Mouse (Mus musculus): ENCODE measurements around the gene Ube2g2. TPM values are rescaled to one million over a fixed set of nuclear protein-coding genes. Genes with fewer than 3 reads are reported as not detected.

The Ube2g2 gene
- polyA plus RNA-seq, 1 experiment from 2014 or later, result 52.3 TPM

GRCm38 (mm10) chr10:77626036-77626435 lies 4.0 kb downstream of the Ube2g2 start:
- WGBS, result 86% methylated on average over 7 of the region's 7 CpGs
- Histone ChIP-seq H3K36me3 (ENCODE audit: control insufficient read depth, insufficient read depth, low read length) (peaks cover under 1% of the 10 kb centered on the region), H3K9me3 (ENCODE audit: control insufficient read depth, low read length) (no peaks in the 10 kb centered on the region), H3K9ac (ENCODE audit: low read length) (no peak overlapping the region), H3K27me3 (ENCODE audit: control insufficient read depth, insufficient read depth, low read length) (no peaks in the 10 kb centered on the region), H3K4me2 (ENCODE audit: low read depth, severe bottlenecking) (no peak overlapping the region), H3K4me3 (ENCODE audit: low read depth, low read length) (no peak overlapping the region), H3K4me1 (ENCODE audit: control insufficient read depth, insufficient read depth, low read length) (no peaks in the 10 kb centered on the region; the same call in 1 of the 2 replicates), H3K27ac (replicated peaks; ENCODE audit: low read depth, low read length) (no peak overlapping the region)
- DNase-seq (ENCODE audit: low spot score), result no peak
- no peak for ATAC-seq (ENCODE audit: insufficient number of reproducible peaks, low FRiP score, low TSS enrichment, low read depth)

- WGBS, result 87% methylated on average over 7 of the region's 7 CpGs
- Histone ChIP-seq H3K36me3 (ENCODE audit: control insufficient read depth, insufficient read depth, low read length) (peaks cover 4% of the 10 kb centered on the region), H3K9me3 (ENCODE audit: control insufficient read depth, low read length) (no peaks in the 10 kb centered on the region), H3K4me3 (ENCODE audit: low read depth, low read length) (no peak overlapping the region), H3K4me1 (ENCODE audit: control insufficient read depth, insufficient read depth, low read length) (no peaks in the 10 kb centered on the region; the same call in 1 of the 2 replicates), H3K27me3 (ENCODE audit: control insufficient read depth, insufficient read depth, low read length) (no peaks in the 10 kb centered on the region), H3K9ac (ENCODE audit: low read length) (no peak overlapping the region), H3K27ac (replicated peaks; ENCODE audit: low read depth, low read length) (no peak overlapping the region), H3K4me2 (ENCODE audit: low read depth, severe bottlenecking) (no peak overlapping the region)
- no peak for DNase-seq (ENCODE audit: low spot score)
- ATAC-seq (ENCODE audit: insufficient number of reproducible peaks, low FRiP score, low TSS enrichment, low read depth), result no peak
Measured at GRCm38 (mm10) chr10:77626591-77626990, 4.5 kb downstream of the Ube2g2 start.

- H3K9me3 ChIP-seq (ENCODE audit: control insufficient read depth, low read length), result no peaks in the 10 kb centered on the region
- no peaks in the 10 kb centered on the region; the same call in 1 of the 2 replicates for H3K4me1 ChIP-seq (ENCODE audit: control insufficient read depth, insufficient read depth, low read length)
- ATAC-seq (ENCODE audit: insufficient number of reproducible peaks, low FRiP score, low TSS enrichment, low read depth) (peak; percentile 65; the same call in 1 of the 2 replicates), DNase-seq (ENCODE audit: low spot score) (peak; percentile 91)
- no peak overlapping the region for H3K9ac ChIP-seq (ENCODE audit: low read length)
- 50% methylated on average over 2 of the region's 2 CpGs for WGBS
- H3K27me3 ChIP-seq (ENCODE audit: control insufficient read depth, insufficient read depth, low read length), result no peaks in the 10 kb centered on the region
- H3K36me3 ChIP-seq (ENCODE audit: control insufficient read depth, insufficient read depth, low read length), result peaks cover 10% of the 10 kb centered on the region
- no peak overlapping the region for H3K4me2 ChIP-seq (ENCODE audit: low read depth, severe bottlenecking)
- no peak overlapping the region for H3K4me3 ChIP-seq (ENCODE audit: low read depth, low read length)
- no peak overlapping the region for H3K27ac ChIP-seq (replicated peaks; ENCODE audit: low read depth, low read length)
Measured at GRCm38 (mm10) chr10:77627497-77627896, 5.4 kb downstream of the Ube2g2 start.

GRCm38 (mm10) chr10:77629163-77629562 lies 7.1 kb downstream of the Ube2g2 start:
- H3K9ac ChIP-seq (ENCODE audit: low read length), result no peak overlapping the region
- no peak overlapping the region for H3K4me3 ChIP-seq (ENCODE audit: low read depth, low read length)
- 88% methylated on average over 3 of the region's 3 CpGs for WGBS
- no peaks in the 10 kb centered on the region for H3K27me3 ChIP-seq (ENCODE audit: control insufficient read depth, insufficient read depth, low read length)
- DNase-seq (ENCODE audit: low spot score) (no peak), ATAC-seq (ENCODE audit: insufficient number of reproducible peaks, low FRiP score, low TSS enrichment, low read depth) (no peak)
- H3K4me1 ChIP-seq (ENCODE audit: control insufficient read depth, insufficient read depth, low read length), result no peaks in the 10 kb centered on the region
- H3K27ac ChIP-seq (replicated peaks; ENCODE audit: low read depth, low read length), result no peak overlapping the region
- H3K36me3 ChIP-seq (ENCODE audit: control insufficient read depth, insufficient read depth, low read length), result peaks cover 10% of the 10 kb centered on the region
- H3K4me2 ChIP-seq (ENCODE audit: low read depth, severe bottlenecking), result no peak overlapping the region
- H3K9me3 ChIP-seq (ENCODE audit: control insufficient read depth, low read length), result no peaks in the 10 kb centered on the region

GRCm38 (mm10) chr10:77629970-77630369 lies 7.9 kb downstream of the Ube2g2 start:
- H3K4me1 ChIP-seq (ENCODE audit: control insufficient read depth, insufficient read depth, low read length), result no peaks in the 10 kb centered on the region
- DNase-seq (ENCODE audit: low spot score), result no peak
- ATAC-seq (ENCODE audit: insufficient number of reproducible peaks, low FRiP score, low TSS enrichment, low read depth), result no peak
- H3K9ac ChIP-seq (ENCODE audit: low read length), result no peak overlapping the region
- 90% methylated on average over 1 of the region's 1 CpGs for WGBS
- no peak overlapping the region for H3K4me2 ChIP-seq (ENCODE audit: low read depth, severe bottlenecking)
- H3K36me3 ChIP-seq (ENCODE audit: control insufficient read depth, insufficient read depth, low read length), result peaks cover 10% of the 10 kb centered on the region
- no peaks in the 10 kb centered on the region for H3K9me3 ChIP-seq (ENCODE audit: control insufficient read depth, low read length)
- H3K27ac ChIP-seq (replicated peaks; ENCODE audit: low read depth, low read length), result no peak overlapping the region
- no peaks in the 10 kb centered on the region for H3K27me3 ChIP-seq (ENCODE audit: control insufficient read depth, insufficient read depth, low read length)
- no peak overlapping the region for H3K4me3 ChIP-seq (ENCODE audit: low read depth, low read length)

- H3K36me3 ChIP-seq (ENCODE audit: control insufficient read depth, insufficient read depth, low read length), result peaks cover 12% of the 10 kb centered on the region
- ATAC-seq (ENCODE audit: insufficient number of reproducible peaks, low FRiP score, low TSS enrichment, low read depth), result no peak
Measured at GRCm38 (mm10) chr10:77634016-77634415, 11.9 kb downstream of the Ube2g2 start.

GRCm38 (mm10) chr10:77634452-77635231 lies 12.6 kb downstream of the Ube2g2 start:
- Histone ChIP-seq H3K4me2 (ENCODE audit: low read depth, severe bottlenecking) (no peak overlapping the region), H3K4me1 (ENCODE audit: control insufficient read depth, insufficient read depth, low read length) (no peaks in the 10 kb centered on the region), H3K27ac (replicated peaks; ENCODE audit: low read depth, low read length) (no peak overlapping the region), H3K9ac (ENCODE audit: low read length) (no peak overlapping the region), H3K27me3 (ENCODE audit: control insufficient read depth, insufficient read depth, low read length) (no peaks in the 10 kb centered on the region), H3K9me3 (ENCODE audit: control insufficient read depth, low read length) (no peaks in the 10 kb centered on the region), H3K36me3 (ENCODE audit: control insufficient read depth, insufficient read depth, low read length) (peaks cover 12% of the 10 kb centered on the region), H3K4me3 (ENCODE audit: low read depth, low read length) (no peak overlapping the region)
- ATAC-seq (ENCODE audit: insufficient number of reproducible peaks, low FRiP score, low TSS enrichment, low read depth) (no peak), DNase-seq (ENCODE audit: low spot score) (no peak)
- 88% methylated on average over 13 of the region's 13 CpGs for WGBS

More at GRCm38 (mm10) chr10:77634016-77634415, 11.9 kb downstream of the Ube2g2 start:
- no peak overlapping the region for H3K9ac ChIP-seq (ENCODE audit: low read length)
- no peak overlapping the region for H3K27ac ChIP-seq (replicated peaks; ENCODE audit: low read depth, low read length)
- no peaks in the 10 kb centered on the region for H3K4me1 ChIP-seq (ENCODE audit: control insufficient read depth, insufficient read depth, low read length)
- H3K4me3 ChIP-seq (ENCODE audit: low read depth, low read length), result no peak overlapping the region
- H3K27me3 ChIP-seq (ENCODE audit: control insufficient read depth, insufficient read depth, low read length), result no peaks in the 10 kb centered on the region
- H3K4me2 ChIP-seq (ENCODE audit: low read depth, severe bottlenecking), result no peak overlapping the region
- WGBS, result 88% methylated on average over 6 of the region's 6 CpGs
- no peaks in the 10 kb centered on the region for H3K9me3 ChIP-seq (ENCODE audit: control insufficient read depth, low read length)
- DNase-seq (ENCODE audit: low spot score), result no peak

- Histone ChIP-seq H3K27ac (replicated peaks; ENCODE audit: low read depth, low read length) (no peak overlapping the region), H3K36me3 (ENCODE audit: control insufficient read depth, insufficient read depth, low read length) (peaks cover 9% of the 10 kb centered on the region), H3K27me3 (ENCODE audit: control insufficient read depth, insufficient read depth, low read length) (no peaks in the 10 kb centered on the region), H3K4me1 (ENCODE audit: control insufficient read depth, insufficient read depth, low read length) (no peaks in the 10 kb centered on the region), H3K9ac (ENCODE audit: low read length) (no peak overlapping the region), H3K4me2 (ENCODE audit: low read depth, severe bottlenecking) (no peak overlapping the region), H3K4me3 (ENCODE audit: low read depth, low read length) (no peak overlapping the region), H3K9me3 (ENCODE audit: control insufficient read depth, low read length) (no peaks in the 10 kb centered on the region)
- DNase-seq (ENCODE audit: low spot score) (no peak), ATAC-seq (ENCODE audit: insufficient number of reproducible peaks, low FRiP score, low TSS enrichment, low read depth) (no peak)
- 93% methylated on average over 7 of the region's 7 CpGs for WGBS
Measured at GRCm38 (mm10) chr10:77636234-77636922, 14.3 kb downstream of the Ube2g2 start.

Data from limb, embryonic 11.5 days (tissue).